Mouse (Mus musculus): ENCODE measurements around the gene Kctd17.

GRCm38 (mm10) chr15:78466809-78467208 is 38.4 kb downstream of the Kctd17 start:
- TF ChIP-seq CTCF (IDR thresholded peaks at IDR 0.05; ENCODE audit: low read depth, low read length), result peak; percentile 4
- no peak for TF ChIP-seq EP300 (IDR thresholded peaks at IDR 0.05; ENCODE audit: insufficient read depth, low read depth, low read length)
- TF ChIP-seq POLR2A (IDR thresholded peaks at IDR 0.05; ENCODE audit: insufficient read depth, low read length), result no peak

Measured in ES-Bruce4 (cell line).